Mouse (Mus musculus): ENCODE data around the gene Zbtb4. TPM values are rescaled to one million over a fixed set of nuclear protein-coding genes. Genes with fewer than 3 reads are reported as not detected.
A peak's percentile ranks its signal among the peaks of the same experiment; 100 is the strongest.
"Not testable (repeated sequence)": the region's sequence is repeated elsewhere in the genome, so short reads cannot be mapped to it uniquely, and the experiment has no call there.

Gene Zbtb4
- polyA plus RNA-seq, 1 experiment from 2014 or later, result 1.7 TPM

DNA sequence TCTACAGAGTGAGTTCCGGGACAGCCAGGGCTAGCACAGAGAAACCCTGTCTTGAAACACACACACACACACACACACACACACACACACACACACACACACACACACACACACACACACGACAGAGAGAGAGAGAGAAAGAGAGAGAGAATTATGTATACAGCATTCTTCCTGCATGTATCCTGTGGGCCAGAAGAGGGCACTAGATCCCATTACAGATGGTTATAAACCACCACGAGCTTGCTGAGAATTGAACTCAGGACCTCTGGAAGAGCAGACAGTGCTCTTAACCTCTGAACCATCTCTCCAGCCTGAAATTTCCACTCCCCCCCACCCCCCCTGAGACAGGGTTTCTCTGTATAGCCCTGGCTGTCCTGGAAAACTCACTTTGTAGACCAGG, 34.3 kb upstream of the Zbtb4 start:
- not testable (repeated sequence) for H3K27ac ChIP-seq (ENCODE audit: low read depth, low read length); H3K4me3 ChIP-seq (ENCODE audit: low read depth, low read length)
- WGBS, result 79% methylated on average over 2 of the region's 3 CpGs

DNA sequence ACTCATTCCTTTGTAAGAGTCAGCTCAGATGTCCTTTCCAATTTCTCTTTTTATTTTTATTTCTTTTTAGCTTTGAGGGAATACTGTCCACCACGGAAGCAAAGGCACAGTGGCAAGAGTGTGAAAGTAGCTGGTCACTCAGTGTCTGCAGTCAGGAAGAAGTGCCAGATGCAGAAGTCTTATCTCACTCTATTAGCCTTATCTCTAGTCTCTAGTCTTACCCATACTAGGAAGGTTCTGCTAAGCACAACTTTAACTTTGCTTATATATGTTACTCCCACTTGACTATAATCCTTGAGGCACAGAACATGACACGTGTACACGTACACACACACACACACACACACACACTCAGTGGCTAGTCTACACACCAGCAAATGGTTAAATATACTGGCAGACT, 14.1 kb upstream of the Zbtb4 start:
- Histone ChIP-seq H3K36me3 (ENCODE audit: control insufficient read depth, insufficient read depth, low read length) (peaks cover 4% of the 10 kb centered on the region; the same call in 1 of the 2 replicates), H3K9ac (ENCODE audit: low read depth, low read length) (no peak overlapping the region), H3K4me3 (ENCODE audit: low read depth, low read length) (no peak overlapping the region), H3K27me3 (ENCODE audit: control insufficient read depth, insufficient read depth, low read length) (no peaks in the 10 kb centered on the region), H3K4me1 (replicated peaks; ENCODE audit: control insufficient read depth, insufficient read depth, low read length) (0 out of 2 replicates have a peak, but pooled peaks cover 2% of the 10 kb centered on the region), H3K27ac (ENCODE audit: low read depth, low read length) (no peak overlapping the region), H3K9me3 (ENCODE audit: control insufficient read depth, low read length) (no peaks in the 10 kb centered on the region), H3K4me2 (replicated peaks; ENCODE audit: low read depth, low read length) (no peak overlapping the region)
- 83% methylated on average over 3 of the region's 3 CpGs for WGBS
- ATAC-seq (ENCODE audit: low FRiP score) (no peak), DNase-seq (ENCODE audit: low spot score) (no peak)

More for the DNA sequence above, 34.3 kb upstream of the Zbtb4 start:
- not testable (repeated sequence) for H3K4me1 ChIP-seq (replicated peaks; ENCODE audit: control insufficient read depth, insufficient read depth, low read length); ATAC-seq (ENCODE audit: low FRiP score); H3K9ac ChIP-seq (ENCODE audit: low read depth, low read length); H3K9me3 ChIP-seq (ENCODE audit: control insufficient read depth, low read length); H3K27me3 ChIP-seq (ENCODE audit: control insufficient read depth, insufficient read depth, low read length); DNase-seq (ENCODE audit: low spot score); H3K4me2 ChIP-seq (replicated peaks; ENCODE audit: low read depth, low read length)
- H3K36me3 ChIP-seq (ENCODE audit: control insufficient read depth, insufficient read depth, low read length), result peaks cover 14% of the 10 kb centered on the region

DNA sequence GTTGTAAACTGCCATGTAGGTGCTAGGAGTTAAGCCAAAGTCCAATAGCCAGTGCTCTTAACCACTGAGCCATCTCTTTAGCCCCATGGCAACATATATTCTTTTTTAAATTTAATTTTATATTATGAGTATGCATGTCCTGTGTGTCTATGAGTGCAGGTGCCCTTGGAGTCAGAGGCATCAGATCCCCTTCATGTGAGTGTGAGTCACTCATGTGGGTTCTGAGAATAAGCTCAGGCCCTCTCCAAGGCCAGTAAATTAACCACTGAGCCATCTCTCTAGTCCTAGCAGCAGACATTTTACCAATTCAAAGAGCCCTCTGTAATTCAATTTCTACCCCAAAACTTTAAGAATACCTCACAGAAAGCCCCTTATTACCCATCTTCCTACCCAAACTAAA, 13.0 kb upstream of the Zbtb4 start:
- ATAC-seq (ENCODE audit: low FRiP score) (no peak), DNase-seq (ENCODE audit: low spot score) (no peak)
- H3K36me3 ChIP-seq (ENCODE audit: control insufficient read depth, insufficient read depth, low read length), result no peaks in the 10 kb centered on the region
- no peaks in the 10 kb centered on the region for H3K9me3 ChIP-seq (ENCODE audit: control insufficient read depth, low read length)
- H3K4me1 ChIP-seq (replicated peaks; ENCODE audit: control insufficient read depth, insufficient read depth, low read length), result 0 out of 2 replicates have a peak, but pooled peaks cover 2% of the 10 kb centered on the region
- no peak overlapping the region for H3K4me2 ChIP-seq (replicated peaks; ENCODE audit: low read depth, low read length)
- no peak overlapping the region for H3K9ac ChIP-seq (ENCODE audit: low read depth, low read length)
- no peak overlapping the region for H3K27ac ChIP-seq (ENCODE audit: low read depth, low read length)
- H3K4me3 ChIP-seq (ENCODE audit: low read depth, low read length), result no peak overlapping the region
- H3K27me3 ChIP-seq (ENCODE audit: control insufficient read depth, insufficient read depth, low read length), result no peaks in the 10 kb centered on the region

DNA sequence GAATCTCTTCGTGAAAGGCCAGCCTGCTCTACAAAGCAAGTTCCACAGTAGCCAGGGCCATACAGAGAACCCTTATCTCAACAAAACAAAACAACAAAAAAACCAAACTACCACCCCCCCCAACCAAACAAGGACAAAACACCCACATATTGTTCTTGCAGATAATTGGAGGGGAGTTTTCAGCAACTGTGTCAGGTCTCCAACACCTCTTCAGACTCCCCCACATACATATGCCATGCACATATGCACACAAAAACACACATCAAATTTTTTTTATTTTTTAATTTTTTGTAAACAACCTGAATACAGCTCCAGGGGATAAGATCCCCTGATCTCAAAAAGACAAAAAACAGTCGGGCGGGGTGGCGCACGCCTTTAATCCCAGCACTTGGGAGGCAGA, 11.5 kb upstream of the Zbtb4 start:
- no peak overlapping the region for H3K4me3 ChIP-seq (ENCODE audit: low read depth, low read length)
- no peaks in the 10 kb centered on the region for H3K36me3 ChIP-seq (ENCODE audit: control insufficient read depth, insufficient read depth, low read length)
- no peaks in the 10 kb centered on the region for H3K9me3 ChIP-seq (ENCODE audit: control insufficient read depth, low read length)
- H3K27me3 ChIP-seq (ENCODE audit: control insufficient read depth, insufficient read depth, low read length), result no peaks in the 10 kb centered on the region
- H3K4me2 ChIP-seq (replicated peaks; ENCODE audit: low read depth, low read length), result no peak overlapping the region
- WGBS, result 90% methylated on average over 5 of the region's 5 CpGs
- H3K4me1 ChIP-seq (replicated peaks; ENCODE audit: control insufficient read depth, insufficient read depth, low read length), result 0 out of 2 replicates have a peak, but pooled peaks cover 2% of the 10 kb centered on the region
- no peak overlapping the region for H3K27ac ChIP-seq (ENCODE audit: low read depth, low read length)
- ATAC-seq (ENCODE audit: low FRiP score), result no peak
- DNase-seq (ENCODE audit: low spot score), result no peak
- H3K9ac ChIP-seq (ENCODE audit: low read depth, low read length), result no peak overlapping the region

DNA sequence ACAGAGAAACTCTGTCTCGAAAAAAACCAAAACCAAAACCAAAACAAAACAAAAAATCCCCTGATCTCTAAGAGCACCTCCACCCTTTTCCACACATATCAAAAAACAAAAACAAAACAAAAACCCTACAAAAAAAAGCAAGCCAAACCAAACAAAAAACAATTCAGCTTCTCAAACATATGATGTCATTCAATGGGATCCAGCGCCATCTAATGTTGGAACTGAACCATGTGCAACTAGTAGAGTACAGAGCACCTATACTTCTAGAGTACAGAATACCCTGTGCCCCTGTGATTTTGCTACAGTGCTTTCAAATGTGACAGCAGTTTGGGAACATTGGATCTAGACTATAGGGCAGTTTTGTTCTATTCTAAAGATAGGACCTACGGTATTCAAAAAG, 11.0 kb upstream of the Zbtb4 start:
- peak; percentile 59 for DNase-seq (ENCODE audit: low spot score)
- no peak for ATAC-seq (ENCODE audit: low FRiP score)
- peaks cover 2% of the 10 kb centered on the region; the same call in 1 of the 2 replicates for H3K4me1 ChIP-seq (replicated peaks; ENCODE audit: control insufficient read depth, insufficient read depth, low read length)
- H3K4me3 ChIP-seq (ENCODE audit: low read depth, low read length), result no peak overlapping the region
- H3K27ac ChIP-seq (ENCODE audit: low read depth, low read length), result no peak overlapping the region
- H3K9ac ChIP-seq (ENCODE audit: low read depth, low read length), result no peak overlapping the region
- no peaks in the 10 kb centered on the region for H3K36me3 ChIP-seq (ENCODE audit: control insufficient read depth, insufficient read depth, low read length)
- 63% methylated on average over 3 of the region's 3 CpGs for WGBS
- H3K9me3 ChIP-seq (ENCODE audit: control insufficient read depth, low read length), result no peaks in the 10 kb centered on the region
- no peaks in the 10 kb centered on the region for H3K27me3 ChIP-seq (ENCODE audit: control insufficient read depth, insufficient read depth, low read length)
- no peak overlapping the region for H3K4me2 ChIP-seq (replicated peaks; ENCODE audit: low read depth, low read length)

DNA sequence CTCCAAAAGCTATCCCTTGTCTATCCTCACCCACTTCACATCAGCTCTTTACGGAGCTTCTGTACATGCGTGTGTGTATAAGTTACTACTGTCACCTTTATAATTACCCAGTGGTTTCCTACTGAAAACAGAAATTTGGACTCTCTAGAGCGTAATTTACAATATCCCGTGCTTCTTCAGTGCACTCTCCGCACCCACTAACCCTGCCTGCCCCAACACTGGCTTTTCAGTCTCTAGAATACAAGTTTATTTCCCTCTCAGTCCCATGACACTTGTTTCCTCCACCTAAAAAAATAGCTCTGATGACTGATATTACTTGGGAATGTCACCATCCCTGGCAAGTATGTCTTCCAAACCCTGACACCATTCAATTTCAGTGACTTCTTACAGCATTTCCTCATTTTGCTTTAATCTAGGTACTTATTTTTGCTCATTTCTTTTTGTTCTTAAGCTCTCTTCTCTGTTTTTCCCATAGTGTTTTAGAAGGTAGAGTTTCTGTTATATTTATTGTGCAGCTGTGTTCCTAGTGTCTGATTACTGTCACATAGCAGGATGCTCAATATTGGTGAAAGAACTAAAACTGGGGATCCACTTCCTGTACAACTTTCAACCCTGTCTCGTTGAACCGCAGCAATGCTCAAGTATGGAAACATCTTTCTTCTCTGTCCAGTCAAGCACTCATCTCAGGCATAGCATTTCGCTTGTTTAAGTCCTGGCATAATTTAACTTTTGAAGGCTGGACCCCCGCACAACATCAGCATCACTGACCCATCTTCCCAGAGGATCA, 8.2 kb upstream of the Zbtb4 start:
- DNase-seq (ENCODE audit: low spot score) (no peak), ATAC-seq (ENCODE audit: low FRiP score) (no peak)
- Histone ChIP-seq H3K4me2 (replicated peaks; ENCODE audit: low read depth, low read length) (peak overlapping the region; percentile 65), H3K27ac (ENCODE audit: low read depth, low read length) (peak overlapping the region; percentile 96), H3K4me3 (ENCODE audit: low read depth, low read length) (peak overlapping the region; percentile 67), H3K9me3 (ENCODE audit: control insufficient read depth, low read length) (no peaks in the 10 kb centered on the region), H3K27me3 (ENCODE audit: control insufficient read depth, insufficient read depth, low read length) (no peaks in the 10 kb centered on the region), H3K4me1 (replicated peaks; ENCODE audit: control insufficient read depth, insufficient read depth, low read length) (peaks cover 10% of the 10 kb centered on the region), H3K9ac (ENCODE audit: low read depth, low read length) (peak overlapping the region; percentile 82), H3K36me3 (ENCODE audit: control insufficient read depth, insufficient read depth, low read length) (no peaks in the 10 kb centered on the region)
- WGBS, result 47% methylated on average over 9 of the region's 9 CpGs

DNA sequence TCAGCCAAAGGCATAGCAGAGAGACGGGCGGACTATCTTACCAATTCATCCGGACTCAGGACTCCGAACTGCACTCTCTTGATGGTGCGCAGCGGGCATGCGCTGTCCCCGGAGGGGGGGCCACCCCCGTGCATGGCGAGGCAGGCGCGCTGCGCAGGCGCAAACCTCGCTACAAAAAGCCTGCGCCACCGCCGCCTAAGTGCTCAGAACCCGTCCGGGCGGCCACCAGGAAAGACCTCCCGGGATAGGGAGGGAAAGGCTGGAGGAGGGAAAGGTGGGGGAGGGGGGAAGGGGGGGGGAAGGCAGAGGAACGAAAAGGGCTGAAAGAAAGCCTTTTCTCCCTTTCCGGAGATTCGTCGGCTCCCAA, 7.6 kb upstream of the Zbtb4 start:
- no peaks in the 10 kb centered on the region for H3K27me3 ChIP-seq (ENCODE audit: control insufficient read depth, insufficient read depth, low read length)
- peaks cover 10% of the 10 kb centered on the region for H3K4me1 ChIP-seq (replicated peaks; ENCODE audit: control insufficient read depth, insufficient read depth, low read length)
- no peaks in the 10 kb centered on the region for H3K36me3 ChIP-seq (ENCODE audit: control insufficient read depth, insufficient read depth, low read length)
- H3K9ac ChIP-seq (ENCODE audit: low read depth, low read length), result peak overlapping the region; percentile 82
- H3K4me2 ChIP-seq (replicated peaks; ENCODE audit: low read depth, low read length), result peak overlapping the region; percentile 65
- peak overlapping the region; percentile 67 for H3K4me3 ChIP-seq (ENCODE audit: low read depth, low read length)
- under 1% methylated on average over 26 of the region's 26 CpGs for WGBS
- H3K27ac ChIP-seq (ENCODE audit: low read depth, low read length), result peak overlapping the region; percentile 96
- peak; percentile 86 for ATAC-seq (ENCODE audit: low FRiP score)
- H3K9me3 ChIP-seq (ENCODE audit: control insufficient read depth, low read length), result no peaks in the 10 kb centered on the region
- DNase-seq (ENCODE audit: low spot score), result peak; percentile 96

DNA sequence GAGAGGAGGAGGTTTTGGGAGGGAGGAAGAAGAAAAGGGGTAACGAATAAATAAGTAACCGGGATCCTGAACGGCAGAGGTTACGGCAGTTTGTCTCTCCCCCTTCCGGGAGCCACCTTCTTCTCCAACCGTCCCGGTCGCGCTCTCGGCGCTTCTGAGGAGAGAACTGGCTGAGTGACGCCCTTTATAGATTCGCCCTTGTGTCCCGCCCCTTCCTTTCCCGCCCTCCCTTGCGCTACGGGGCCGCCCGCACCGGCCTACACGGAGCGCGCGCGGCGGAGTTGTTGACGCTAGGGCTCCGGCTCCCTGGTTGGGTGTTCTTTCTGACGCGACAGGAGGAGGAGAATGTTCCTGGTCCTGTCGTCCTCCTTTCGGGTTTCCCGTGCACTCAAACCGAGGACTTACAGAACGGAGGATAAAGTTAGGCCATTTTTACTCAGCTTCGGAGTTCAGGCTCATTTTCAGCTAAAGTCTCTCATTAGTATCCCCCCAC, 7.2 kb upstream of the Zbtb4 start, which contains the start of gene Polr2a:
TSS of gene Polr2a (minus strand) at position 160 of the 493 bp plus-strand sequence.
- Histone ChIP-seq H3K9me3 (ENCODE audit: control insufficient read depth, low read length) (no peaks in the 10 kb centered on the region), H3K9ac (ENCODE audit: low read depth, low read length) (peak within 1 kb of the TSS; percentile 82), H3K27me3 (ENCODE audit: control insufficient read depth, insufficient read depth, low read length) (no peaks in the 10 kb centered on the region), H3K4me1 (replicated peaks; ENCODE audit: control insufficient read depth, insufficient read depth, low read length) (peaks cover 10% of the 10 kb centered on the region), H3K4me3 (ENCODE audit: low read depth, low read length) (peak within 1 kb of the TSS; percentile 67), H3K36me3 (ENCODE audit: control insufficient read depth, insufficient read depth, low read length) (no peaks in the 10 kb centered on the region), H3K27ac (ENCODE audit: low read depth, low read length) (peak within 1 kb of the TSS; percentile 96), H3K4me2 (replicated peaks; ENCODE audit: low read depth, low read length) (peak within 1 kb of the TSS; percentile 65)
- DNase-seq (ENCODE audit: low spot score) (peak; percentile 99), ATAC-seq (ENCODE audit: low FRiP score) (peak; percentile 97)
- WGBS, result 0% methylated on average over 35 of the region's 36 CpGs

All from hindbrain, embryonic 11.5 days (tissue).